Mouse (Mus musculus) embryonic facial prominence, embryonic 14.5 days (tissue): ENCODE measurements at regions not wholly inside any gene's neighbourhood (a gene's known extent, or its start where the extent isn't known, plus 50 kb on each side); places are given as distances from the start of the nearest gene placed in this dataset.

Experiments used
- ATAC-seq: fragments of 200-750 bp; cut with Nextera tagmentation; 2 replicates; pipeline ENCODE4 v1.8.0; 2017; ENCODE audit warnings: low read depth, moderate number of reproducible peaks, moderate TSS enrichment
- DNase-seq: peaks from one replicate; pipeline ENCODE4 v3.0.0-alpha.2; 2015; ENCODE audit warnings: low spot score
- H3K27ac ChIP-seq: fragments of 300-500 bp; sonication (generic); replicated peaks from 2 replicates; pipeline ENCODE4 v1.5.1; 2014; ENCODE audit warnings: low read depth, mild to moderate bottlenecking, low read length, moderate library complexity
- H3K27me3 ChIP-seq: fragments of 300-500 bp; sonication (generic); replicated peaks from 2 replicates; pipeline ENCODE4 v1.6.1; 2014; ENCODE audit warnings: low read length; ENCODE audit not compliant: control insufficient read depth, insufficient read depth
- H3K36me3 ChIP-seq: fragments of 300-500 bp; sonication (generic); 2 replicates; pipeline ENCODE4 v1.6.1; 2014; ENCODE audit warnings: low read length, mixed read lengths; ENCODE audit not compliant: control insufficient read depth, insufficient read depth
- H3K4me1 ChIP-seq: fragments of 300-500 bp; sonication (generic); 2 replicates; pipeline ENCODE4 v1.6.1; 2014; ENCODE audit warnings: antibody characterized with exemption, low read length; ENCODE audit not compliant: control insufficient read depth, insufficient read depth
- H3K4me2 ChIP-seq: fragments of 300-500 bp; sonication (generic); 2 replicates; pipeline ENCODE4 v1.6.1; 2014; ENCODE audit warnings: low read depth, mild to moderate bottlenecking, low read length, moderate library complexity, mixed read lengths
- H3K4me3 ChIP-seq: fragments of 300-500 bp; sonication (generic); 2 replicates; pipeline ENCODE4 v1.5.1; 2014; ENCODE audit warnings: low read depth, mild to moderate bottlenecking, low read length
- H3K9ac ChIP-seq: fragments of 300-500 bp; sonication (generic); 2 replicates; pipeline ENCODE4 v1.6.1; 2014; ENCODE audit warnings: low read depth, mild to moderate bottlenecking, low read length, moderate library complexity, mixed read lengths
- H3K9me3 ChIP-seq: fragments of 300-500 bp; sonication (generic); 2 replicates; pipeline ENCODE4 v1.6.1; 2016; ENCODE audit warnings: low read length; ENCODE audit not compliant: control insufficient read depth
- WGBS: fragments of 180-500 bp; shearing (Covaris S2); extraction: QIAGEN DNeasy Blood & Tissue Kit; methylation state at CpG from one replicate; pipeline ENCODE4 v1.1.7; 2014; 5-methylcytosine and 5-hydroxymethylcytosine counted together

GRCm38 (mm10) chr5:55395986-55396385, 1397.7 kb downstream of the Stim2 start:
- Histone ChIP-seq H3K4me3 (no peak overlapping the region), H3K27me3 (no peaks in the 10 kb centered on the region), H3K9ac (no peak overlapping the region), H3K4me2 (no peak overlapping the region), H3K4me1 (no peaks in the 10 kb centered on the region), H3K36me3 (no peaks in the 10 kb centered on the region), H3K9me3 (no peaks in the 10 kb centered on the region), H3K27ac (no peak overlapping the region)
- ATAC-seq = no peak
- 35% methylated on average over 2 of the region's 2 CpGs for WGBS
- DNase-seq = no peak

- Histone ChIP-seq H3K27ac (no peak overlapping the region), H3K4me2 (no peak overlapping the region), H3K9me3 (no peaks in the 10 kb centered on the region), H3K4me1 (no peaks in the 10 kb centered on the region), H3K27me3 (no peaks in the 10 kb centered on the region), H3K36me3 (no peaks in the 10 kb centered on the region), H3K9ac (no peak overlapping the region), H3K4me3 (no peak overlapping the region)
- ATAC-seq (no peak), DNase-seq (no peak)
- 73% methylated on average over 5 of the region's 5 CpGs for WGBS
Observed at GRCm38 (mm10) chr5:55416146-55416545, 1417.8 kb downstream of the Stim2 start.

GRCm38 (mm10) chr5:55439158-55439557, 1440.9 kb downstream of the Stim2 start:
- no peaks in the 10 kb centered on the region for H3K27me3 ChIP-seq
- H3K36me3 ChIP-seq = no peaks in the 10 kb centered on the region
- DNase-seq (no peak), ATAC-seq (no peak)
- 67% methylated on average over 3 of the region's 3 CpGs for WGBS
- no peaks in the 10 kb centered on the region for H3K4me1 ChIP-seq
- no peak overlapping the region for H3K4me3 ChIP-seq
- no peak overlapping the region for H3K4me2 ChIP-seq
- no peak overlapping the region for H3K9ac ChIP-seq
- H3K27ac ChIP-seq = no peak overlapping the region
- H3K9me3 ChIP-seq = no peaks in the 10 kb centered on the region

- ATAC-seq (no peak), DNase-seq (no peak)
- WGBS = 80% methylated on average over 5 of the region's 5 CpGs
- H3K9me3 ChIP-seq = no peaks in the 10 kb centered on the region
- H3K9ac ChIP-seq = no peak overlapping the region
- H3K4me1 ChIP-seq = no peaks in the 10 kb centered on the region
- H3K36me3 ChIP-seq = no peaks in the 10 kb centered on the region
- no peak overlapping the region for H3K27ac ChIP-seq
- no peaks in the 10 kb centered on the region for H3K27me3 ChIP-seq
- H3K4me2 ChIP-seq = no peak overlapping the region
- no peak overlapping the region for H3K4me3 ChIP-seq
Observed at GRCm38 (mm10) chr5:55449064-55449463, 1450.8 kb downstream of the Stim2 start.
